Mouse (Mus musculus) regulatory T cell (primary cell): ENCODE measurements around the gene Fam19a1.

Experiments used
- in situ Hi-C: fragments of 300-600 bp; cut with MboI, MseI; formaldehyde crosslinking; loops from one replicate; pipeline ENCODE4 v1.15.1; 2025; ENCODE audit warnings: high pct_unique_total_duplicates

Gene Fam19a1

GRCm38 (mm10) chr6:96258651-96259050, 145.7 kb downstream of the Fam19a1 start:
- in situ Hi-C loops = no loop called here

GRCm38 (mm10) chr6:96266456-96266855, 153.5 kb downstream of the Fam19a1 start:
- in situ Hi-C loops = no loop called here

- in situ Hi-C loops = no loop called here
These were observed 155.8 kb downstream of the Fam19a1 start for GRCm38 (mm10) chr6:96268788-96269187.

- in situ Hi-C loops = no loop called here
These were observed 157.5 kb downstream of the Fam19a1 start for GRCm38 (mm10) chr6:96270436-96270835.

- in situ Hi-C loops = no loop called here
These were observed 170.8 kb downstream of the Fam19a1 start for GRCm38 (mm10) chr6:96283731-96284130.

GRCm38 (mm10) chr6:96284590-96284989, 171.6 kb downstream of the Fam19a1 start:
- in situ Hi-C loops = no loop called here

- in situ Hi-C loops = no loop called here
These were observed 173.3 kb downstream of the Fam19a1 start for GRCm38 (mm10) chr6:96286276-96286675.

- in situ Hi-C loops = no loop called here
These were observed 174.4 kb downstream of the Fam19a1 start for GRCm38 (mm10) chr6:96287377-96287776.

GRCm38 (mm10) chr6:96289672-96290071, 176.7 kb downstream of the Fam19a1 start:
- in situ Hi-C loops = no loop called here

GRCm38 (mm10) chr6:96347491-96347890, 234.5 kb downstream of the Fam19a1 start:
- in situ Hi-C loops = no loop called here

- in situ Hi-C loops = no loop called here
These were observed 236.6 kb downstream of the Fam19a1 start for GRCm38 (mm10) chr6:96349446-96350025.

GRCm38 (mm10) chr6:96369544-96369943, 256.6 kb downstream of the Fam19a1 start:
- in situ Hi-C loops = no loop called here

- in situ Hi-C loops = no loop called here
These were observed 259.9 kb downstream of the Fam19a1 start for GRCm38 (mm10) chr6:96372848-96373247.

- in situ Hi-C loops = no loop called here
These were observed 260.3 kb downstream of the Fam19a1 start for GRCm38 (mm10) chr6:96373274-96373673.

GRCm38 (mm10) chr6:96376773-96377172, 263.8 kb downstream of the Fam19a1 start:
- in situ Hi-C loops = no loop called here

- in situ Hi-C loops = no loop called here
These were observed 266.3 kb downstream of the Fam19a1 start for GRCm38 (mm10) chr6:96379229-96379628.

- in situ Hi-C loops = no loop called here
These were observed 271.5 kb downstream of the Fam19a1 start for GRCm38 (mm10) chr6:96384441-96384840.

- in situ Hi-C loops = no loop called here
These were observed 305.9 kb downstream of the Fam19a1 start for GRCm38 (mm10) chr6:96418866-96419265.

GRCm38 (mm10) chr6:96419704-96420382, 306.9 kb downstream of the Fam19a1 start:
- in situ Hi-C loops = no loop called here

GRCm38 (mm10) chr6:96420515-96420914, 307.6 kb downstream of the Fam19a1 start:
- in situ Hi-C loops = no loop called here

GRCm38 (mm10) chr6:96429390-96429789, 316.4 kb downstream of the Fam19a1 start:
- in situ Hi-C loops = no loop called here

GRCm38 (mm10) chr6:96432397-96432796, 319.4 kb downstream of the Fam19a1 start:
- in situ Hi-C loops = no loop called here

GRCm38 (mm10) chr6:96433896-96434295, 320.9 kb downstream of the Fam19a1 start:
- in situ Hi-C loops = no loop called here
